Mouse (Mus musculus) c-Kit-positive CD71-positive TER-119-positive erythroid progenitor cells, embryonic 14.5 days (primary cell): ENCODE measurements around the gene Mtss1l.

ENCODE experiments used
- DNase-seq: peaks from one replicate; pipeline ENCODE4 v3.0.0-alpha.2; 2013; ENCODE audit warnings: low spot score

Mtss1l gene

DNA sequence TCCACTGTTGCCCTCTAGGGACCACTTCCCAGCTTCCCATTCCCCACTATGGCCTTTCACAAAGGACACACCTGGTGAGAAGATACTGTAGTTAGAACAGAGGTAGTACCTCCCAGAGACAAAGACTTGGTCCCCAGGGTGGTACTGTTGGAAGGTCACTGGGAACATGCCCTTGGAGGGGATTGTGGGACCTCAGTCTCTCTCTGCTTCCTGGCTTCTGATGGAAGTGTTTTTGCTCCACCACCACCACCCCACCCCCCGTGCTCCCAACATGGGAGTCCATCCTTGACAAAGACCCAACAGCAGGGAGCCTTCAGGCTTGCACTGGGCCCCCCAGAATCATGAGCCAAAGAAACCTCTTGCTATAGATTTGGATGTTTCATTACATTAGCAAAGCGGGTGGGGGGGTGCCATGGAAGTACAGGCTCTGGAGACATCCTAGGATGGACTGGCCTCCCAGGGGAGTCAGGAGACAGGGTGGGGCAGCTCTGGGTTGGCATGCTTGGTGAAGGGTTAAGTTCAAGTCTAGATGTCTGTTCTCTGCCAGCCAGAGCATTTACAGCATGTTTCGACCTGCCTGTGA, 14.9 kb upstream of the Mtss1l start:
- no peak for DNase-seq

DNA sequence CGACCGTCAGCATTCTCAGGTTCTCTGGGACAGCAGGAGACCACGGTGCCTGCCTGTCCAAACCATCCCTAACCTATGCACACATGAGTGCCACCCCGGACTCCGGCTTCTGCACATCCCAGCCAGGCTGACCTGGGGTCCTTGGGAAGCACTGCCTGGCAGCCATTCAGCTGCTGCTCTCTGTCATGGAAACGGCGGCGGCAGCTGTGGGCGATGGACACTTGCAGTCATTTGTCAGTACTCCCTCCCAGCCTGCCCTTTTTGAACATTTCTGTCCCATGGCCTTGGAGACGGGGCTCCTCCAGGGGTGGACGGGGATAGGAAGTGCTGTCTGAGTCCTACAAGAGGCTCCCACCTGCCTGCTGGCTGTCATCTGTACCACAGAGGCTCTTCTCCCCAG, 12.8 kb upstream of the Mtss1l start:
- DNase-seq, result no peak

DNA sequence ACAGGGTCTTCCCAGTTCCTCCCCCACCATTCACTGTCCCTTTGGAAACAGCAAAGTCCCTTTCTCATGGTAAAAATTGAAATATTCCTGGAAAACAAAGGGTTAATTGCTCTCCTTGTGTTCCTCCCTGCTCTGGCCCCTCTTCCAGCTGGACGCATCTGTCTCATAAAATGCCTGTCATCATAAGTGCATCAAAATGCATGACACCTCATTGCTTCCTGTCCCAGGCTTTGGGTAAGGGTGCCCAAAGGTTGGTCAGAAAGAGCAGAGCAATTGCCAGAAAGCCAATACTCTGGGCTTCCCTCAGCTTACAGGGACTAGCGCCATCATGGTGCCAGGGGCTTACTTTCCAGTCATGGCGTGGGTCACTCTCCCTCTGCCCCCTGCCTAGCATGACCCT, 10.7 kb upstream of the Mtss1l start:
- no peak for DNase-seq

DNA sequence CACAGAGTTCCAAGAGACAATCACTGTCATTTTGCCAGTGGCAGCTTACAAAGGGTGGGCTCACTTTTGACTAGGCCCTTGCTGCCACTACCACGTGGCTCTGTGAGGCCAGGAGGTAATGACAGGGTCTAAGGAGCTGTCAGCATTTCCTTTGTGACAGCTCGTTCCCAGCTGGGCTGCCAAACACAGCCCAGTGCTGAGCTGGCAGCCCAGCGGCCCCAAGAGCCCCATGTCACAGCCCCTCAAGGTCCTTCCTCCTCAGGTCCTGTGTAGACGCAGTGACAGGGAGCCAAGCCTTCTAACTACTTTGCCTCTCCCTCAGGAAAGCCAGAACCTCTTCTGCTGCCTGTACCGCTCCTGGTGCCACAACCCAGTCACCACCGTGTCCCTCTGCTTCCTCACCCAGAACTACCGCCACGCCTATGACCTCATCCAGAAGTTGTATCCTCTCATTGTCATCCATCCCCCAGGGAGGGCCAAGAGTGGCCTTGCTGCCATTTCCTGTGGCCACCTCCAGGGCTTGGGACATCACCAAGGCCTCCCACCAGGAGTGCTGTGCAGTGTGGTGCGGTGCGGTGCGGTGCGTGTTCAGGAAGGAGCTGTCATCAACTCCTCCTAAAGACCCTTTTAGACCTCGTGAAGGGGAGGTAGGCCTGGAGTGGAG, 9.9 kb upstream of the Mtss1l start:
- DNase-seq, result no peak

DNA sequence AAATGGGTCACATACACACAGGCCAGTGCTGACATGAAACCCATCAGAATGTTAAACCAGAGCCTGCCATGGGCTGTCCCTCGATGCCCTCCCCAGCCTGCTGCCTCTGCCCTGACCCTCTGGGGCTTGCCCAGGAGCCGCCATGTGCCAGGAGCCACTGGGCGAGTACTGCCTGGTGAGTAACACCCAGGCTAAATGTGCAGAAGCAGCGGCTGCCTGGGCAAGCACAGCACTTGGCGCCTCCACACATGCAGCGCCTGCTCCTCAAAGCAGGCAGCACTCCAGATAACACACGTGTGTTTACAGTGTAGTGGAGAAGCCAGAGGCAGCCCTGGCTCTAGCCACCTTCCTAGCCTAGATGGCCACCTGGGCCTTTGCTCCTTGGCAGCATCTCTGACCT, 8.2 kb upstream of the Mtss1l start:
- no peak for DNase-seq

DNA sequence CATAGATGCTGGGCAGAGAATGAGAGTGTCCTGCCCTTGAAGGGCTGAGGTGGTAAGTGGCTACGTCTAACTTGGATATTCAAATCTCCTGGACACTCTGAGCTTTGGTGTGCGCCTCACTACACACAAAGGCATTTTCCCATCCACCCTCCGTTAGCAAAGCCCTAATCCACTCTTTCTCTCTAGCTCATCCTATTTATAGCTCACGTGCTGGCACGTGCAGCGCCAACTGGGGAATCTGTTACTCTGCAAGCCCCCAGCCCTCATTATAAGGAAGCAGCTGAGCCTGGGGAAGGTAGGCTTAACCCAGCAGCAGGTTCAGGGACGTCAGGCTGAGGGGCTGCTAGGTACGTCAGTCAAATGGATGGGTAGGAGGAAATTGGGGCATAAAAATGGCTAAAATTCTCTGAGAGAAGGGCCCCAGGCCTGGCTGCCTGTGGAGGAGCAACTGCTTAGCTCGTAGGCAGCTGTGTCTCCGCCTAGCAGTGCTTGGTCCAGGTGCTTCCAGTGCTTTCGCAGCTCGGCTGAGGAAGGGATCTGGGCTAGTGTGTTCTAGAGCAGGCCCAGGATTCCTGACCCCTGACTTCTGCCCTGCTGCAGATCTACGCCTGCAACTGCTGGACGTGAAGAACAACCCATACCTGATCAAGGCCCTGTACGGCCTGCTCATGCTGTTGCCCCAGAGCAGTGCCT, 6.3 kb upstream of the Mtss1l start:
- no peak for DNase-seq

DNA sequence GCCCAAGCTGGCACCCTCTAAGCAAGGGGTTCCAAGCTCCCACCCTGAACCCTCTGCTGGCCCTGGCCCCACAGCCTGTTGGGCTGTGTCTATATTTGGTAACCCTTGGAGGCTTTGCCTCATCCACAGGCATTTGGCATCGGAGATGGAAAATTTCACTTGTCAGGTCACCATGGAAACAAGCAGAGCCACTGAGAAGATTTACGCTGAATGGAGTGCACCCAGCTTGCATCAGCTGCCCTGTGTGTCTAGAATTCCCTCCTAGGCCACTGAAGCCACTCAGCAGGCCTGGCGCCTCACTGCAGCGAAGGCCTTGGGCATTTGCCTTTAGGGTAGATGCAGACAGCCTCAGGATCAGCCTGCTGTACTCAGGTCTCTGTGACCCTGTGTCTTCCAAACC, 5.2 kb upstream of the Mtss1l start:
- no peak for DNase-seq

DNA sequence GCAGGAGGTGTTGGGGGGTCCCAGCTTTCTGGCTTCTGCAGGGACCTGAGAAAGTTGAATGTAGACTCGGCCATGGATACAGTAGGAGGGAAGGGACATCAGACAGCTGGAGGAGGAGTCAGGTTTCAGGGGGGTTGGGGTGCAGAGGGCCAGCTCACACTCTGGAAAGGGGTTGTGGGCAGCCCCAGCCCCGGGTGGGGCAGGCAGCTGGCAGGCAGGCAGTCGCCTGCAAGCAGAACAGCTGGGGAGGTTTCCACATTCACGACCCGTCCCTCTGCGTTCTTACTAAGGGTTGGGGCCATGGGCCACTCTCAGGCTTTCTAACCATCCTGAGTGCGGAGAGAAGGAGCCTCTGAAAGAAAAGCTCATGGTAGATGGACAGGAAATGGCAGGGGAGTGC, 4.1 kb upstream of the Mtss1l start:
- no peak for DNase-seq

DNA sequence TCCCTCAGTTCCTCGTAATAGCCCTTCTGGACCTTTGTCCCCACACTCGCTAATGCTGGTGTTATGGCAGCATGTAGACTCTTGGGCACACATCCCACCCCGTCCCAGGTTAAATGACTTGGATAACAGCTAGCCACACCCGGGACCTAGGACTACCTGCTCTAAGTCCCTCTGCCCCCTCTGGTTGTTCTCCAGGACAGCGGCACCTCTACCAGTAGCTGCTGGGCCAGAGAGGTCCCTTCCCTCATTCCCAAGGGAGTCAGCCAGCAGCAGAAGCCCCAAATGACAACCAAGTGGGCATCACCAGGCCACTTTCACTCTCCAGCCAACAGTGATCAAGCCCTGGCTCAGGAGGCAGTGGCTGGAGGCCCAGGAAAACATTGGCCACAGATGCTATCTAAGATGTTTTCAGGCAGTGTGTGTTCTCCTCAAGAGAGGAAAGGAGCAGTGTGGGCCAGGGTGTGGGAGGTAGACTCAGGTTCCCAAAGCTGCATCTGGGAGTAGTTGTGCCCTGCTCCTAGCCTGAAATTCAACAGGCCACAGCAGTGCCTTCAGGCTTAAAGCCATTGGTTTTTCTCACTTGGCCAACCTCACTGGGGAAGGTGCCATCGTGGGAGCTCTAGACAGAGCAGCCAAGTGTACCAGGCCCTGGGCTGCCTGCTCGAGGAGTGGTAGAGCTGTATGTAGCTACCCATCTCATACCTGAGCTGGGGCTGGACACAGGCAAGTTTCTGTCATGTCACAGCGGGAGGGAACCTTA, 2.9 kb upstream of the Mtss1l start:
- DNase-seq, result no peak

DNA sequence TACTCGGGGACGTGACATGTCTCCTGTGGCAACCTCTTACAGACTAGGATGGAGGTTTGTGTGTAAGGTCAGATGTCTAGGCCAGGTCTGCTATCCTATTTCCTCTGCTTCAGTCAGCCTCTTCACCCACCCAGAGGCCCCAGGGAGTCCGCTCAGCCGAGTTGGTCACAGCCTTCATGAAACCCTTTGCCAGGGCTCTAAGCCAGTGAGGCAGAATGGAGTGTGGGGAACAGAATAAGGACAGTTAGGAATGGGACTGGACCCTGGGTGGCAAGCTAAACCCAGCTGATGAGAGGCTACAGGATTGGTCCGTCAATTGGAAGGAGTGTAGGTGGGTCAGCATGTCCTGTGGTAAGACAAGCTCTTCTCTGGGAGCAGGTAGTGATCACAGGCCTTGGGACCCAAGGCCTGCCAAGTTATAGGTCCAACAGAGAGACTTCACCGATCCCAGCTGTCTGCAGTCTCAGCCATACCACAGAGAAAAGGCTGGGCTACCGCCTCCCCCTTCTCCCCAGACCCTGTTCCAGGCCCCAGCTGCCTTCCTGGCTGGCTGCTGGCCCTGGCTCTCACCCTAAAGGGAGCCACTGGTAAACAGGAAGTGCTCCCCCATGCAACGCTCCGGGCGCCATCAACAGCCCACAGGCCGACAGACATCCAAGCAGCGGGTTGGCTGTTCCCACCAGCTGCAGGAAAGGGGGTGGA, 2.2 kb upstream of the Mtss1l start:
- no peak for DNase-seq

DNA sequence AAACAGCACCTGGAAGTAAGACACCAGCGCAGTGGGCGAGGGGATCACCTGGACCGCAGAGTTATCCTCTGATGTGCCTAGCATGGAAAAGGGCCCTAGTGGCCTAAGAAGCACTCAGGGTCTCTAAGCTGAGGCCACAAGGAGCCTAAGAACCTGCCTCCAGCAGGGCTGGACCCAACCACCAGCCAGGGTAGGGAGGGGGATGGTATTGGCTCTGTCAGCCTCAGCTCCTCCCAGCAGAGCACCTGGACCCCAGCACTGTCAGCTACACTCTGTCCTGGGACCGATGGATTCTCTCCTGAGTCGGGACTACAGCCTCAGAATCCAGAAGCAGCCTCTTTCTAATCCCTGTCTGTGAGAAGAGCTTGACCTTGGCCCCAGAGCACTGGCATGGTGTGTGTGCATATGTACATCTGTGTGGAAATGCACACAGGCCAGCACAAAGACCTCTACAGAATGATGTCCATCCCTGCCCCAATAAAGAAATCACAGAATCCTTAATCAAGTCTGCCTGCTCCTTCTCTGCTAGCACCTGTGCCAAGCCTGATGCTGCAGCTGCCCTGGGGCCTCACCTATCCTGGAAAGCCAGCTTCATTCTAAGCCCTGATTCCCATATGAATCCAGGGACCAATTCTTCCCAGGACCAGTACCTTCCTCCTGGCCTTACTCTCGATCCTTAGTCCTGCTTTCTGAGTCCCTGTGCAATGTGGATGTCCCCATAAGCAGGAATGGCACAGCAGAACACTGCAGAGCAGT, 1.2 kb upstream of the Mtss1l start:
- no peak for DNase-seq

DNA sequence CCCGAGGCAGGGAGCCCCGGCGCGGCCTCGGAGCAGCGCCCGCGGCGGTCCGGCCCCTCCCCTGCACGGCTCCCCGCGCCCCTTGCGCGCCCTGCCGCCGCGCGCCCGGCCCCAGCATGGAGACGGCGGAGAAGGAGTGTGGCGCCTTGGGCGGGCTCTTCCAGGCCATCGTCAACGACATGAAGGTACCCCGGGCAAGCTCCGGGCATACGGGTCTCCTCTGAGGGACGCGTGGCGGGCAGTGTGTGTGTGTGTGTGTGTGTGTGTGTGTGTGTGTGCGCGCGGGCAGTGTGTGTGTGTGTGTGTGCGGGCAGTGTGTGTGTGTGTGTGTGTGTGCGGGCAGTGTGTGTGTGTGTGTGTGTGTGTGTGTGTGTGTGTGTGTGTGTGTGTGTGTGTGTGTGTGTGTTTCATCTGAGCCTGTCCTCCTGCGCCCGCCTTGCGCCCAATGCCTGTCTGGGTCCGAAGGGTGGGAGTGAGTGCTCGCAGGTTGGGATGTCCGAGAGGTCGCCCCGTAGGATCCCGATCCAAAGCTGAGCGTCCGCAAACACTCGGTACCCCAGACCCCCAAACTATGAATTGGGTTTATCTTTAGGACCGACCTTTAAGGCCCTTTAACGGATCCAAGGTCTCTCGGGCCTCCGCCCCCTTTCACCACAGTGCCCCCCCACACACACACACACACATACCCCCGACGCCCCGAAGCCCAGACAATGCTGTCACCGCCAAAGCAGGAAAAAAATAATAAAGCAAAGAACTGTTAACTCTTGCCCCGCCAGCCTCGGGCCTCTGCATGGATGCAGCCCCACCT, 534 bp downstream of the Mtss1l start:
- no peak for DNase-seq

DNA sequence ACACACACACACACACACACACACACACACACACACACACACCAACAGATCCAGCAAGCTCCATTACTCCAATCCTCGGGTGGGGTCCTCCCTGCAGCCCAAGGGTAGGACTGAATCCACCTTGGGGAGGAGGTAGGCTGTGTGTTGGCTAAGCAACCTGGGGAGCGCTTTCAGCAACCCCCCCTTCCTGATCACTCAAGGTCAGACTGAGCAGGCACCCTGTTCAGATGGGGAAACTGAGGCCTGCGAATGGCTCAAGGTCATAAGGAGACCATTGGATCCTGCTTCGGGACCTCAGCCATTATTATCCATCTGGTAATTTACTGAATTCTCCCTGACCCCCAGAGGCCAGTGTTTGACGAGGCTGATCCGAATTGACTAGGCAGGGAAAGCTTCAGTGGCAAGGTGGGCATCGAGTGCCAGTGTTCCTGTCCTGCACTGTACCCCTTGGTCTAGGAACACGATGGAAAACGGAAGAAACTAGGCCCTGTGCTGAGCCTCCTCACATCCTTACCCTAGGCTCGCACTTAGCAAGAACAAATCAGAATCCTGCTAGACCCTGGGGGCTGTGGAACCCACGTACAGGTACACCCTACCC, 1.2 kb downstream of the Mtss1l start:
- no peak for DNase-seq

DNA sequence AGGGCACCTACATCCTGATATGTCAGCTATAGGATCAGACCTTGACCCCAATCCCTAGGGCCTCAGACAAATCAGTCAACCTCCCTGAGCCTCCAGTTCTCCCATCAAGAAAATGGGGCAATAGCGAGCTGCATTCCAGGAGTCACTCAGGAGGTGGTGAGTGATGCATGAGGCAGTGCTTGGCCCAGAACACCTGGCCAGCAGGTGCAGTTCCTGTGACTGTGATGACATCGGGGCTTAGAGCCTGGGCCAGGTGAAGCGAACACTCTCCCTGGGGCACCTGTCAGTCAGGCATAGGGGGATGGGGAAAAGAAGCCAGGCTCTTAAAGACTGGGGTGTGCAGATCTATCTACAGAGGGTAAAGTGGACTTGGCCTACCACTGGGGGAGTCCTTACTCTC, 3.2 kb downstream of the Mtss1l start:
- DNase-seq, result no peak

DNA sequence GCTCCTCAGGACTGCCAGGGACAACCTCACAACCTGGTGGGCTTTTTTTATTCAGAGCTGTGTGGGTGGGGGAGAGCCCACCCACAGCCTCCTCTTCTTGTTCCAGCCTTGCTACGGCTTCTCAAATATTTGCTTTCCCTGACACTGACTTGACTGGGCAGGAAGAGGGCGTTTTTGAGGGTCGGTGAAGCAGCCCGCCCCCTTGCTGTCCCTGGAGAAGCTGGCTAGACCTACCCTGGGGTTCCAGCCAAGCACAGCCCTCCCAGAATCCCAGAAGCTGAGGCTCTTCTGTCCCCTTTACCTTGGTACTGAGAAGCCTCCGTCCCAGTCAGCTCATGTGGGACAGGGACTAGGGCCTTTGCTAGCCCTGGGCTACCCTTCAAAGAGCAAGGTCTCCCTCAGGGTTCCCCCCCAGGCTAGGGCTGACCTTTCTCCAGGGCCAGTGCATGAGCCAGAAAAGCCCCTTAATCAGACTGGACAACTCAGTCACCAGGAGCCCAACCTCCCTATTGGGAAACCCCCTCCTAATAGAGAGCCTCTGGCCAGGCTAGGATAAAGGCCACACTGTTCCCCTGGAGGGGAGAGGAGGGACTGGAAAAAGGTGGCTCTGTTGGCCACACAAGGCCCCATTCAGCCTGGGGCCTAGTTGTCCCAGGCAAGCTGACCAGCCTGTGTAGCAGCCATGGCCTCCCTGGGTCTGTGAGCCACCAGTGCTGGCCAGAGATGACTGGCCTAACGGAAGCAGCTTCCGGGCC, 4.0 kb downstream of the Mtss1l start:
- no peak for DNase-seq

DNA sequence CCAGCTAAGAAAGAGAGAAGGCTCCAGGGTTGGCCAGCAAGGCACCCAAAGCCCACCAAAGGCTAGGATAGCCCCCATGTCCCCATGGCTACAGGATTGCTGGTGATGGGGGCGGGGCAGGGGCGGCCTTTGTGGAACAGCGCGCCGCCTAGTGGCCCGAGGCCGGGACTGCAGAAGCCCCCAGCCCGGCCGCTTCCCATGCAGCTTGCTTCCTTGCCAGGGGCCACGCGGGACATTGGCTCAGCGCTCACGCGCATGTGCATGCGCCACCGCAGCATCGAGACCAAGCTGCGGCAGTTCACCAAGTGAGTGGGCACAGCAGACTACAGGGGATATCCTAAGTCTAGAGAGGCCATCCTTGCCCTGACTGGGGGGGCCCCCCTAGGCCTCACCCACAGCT, 5.6 kb downstream of the Mtss1l start:
- DNase-seq, result no peak

DNA sequence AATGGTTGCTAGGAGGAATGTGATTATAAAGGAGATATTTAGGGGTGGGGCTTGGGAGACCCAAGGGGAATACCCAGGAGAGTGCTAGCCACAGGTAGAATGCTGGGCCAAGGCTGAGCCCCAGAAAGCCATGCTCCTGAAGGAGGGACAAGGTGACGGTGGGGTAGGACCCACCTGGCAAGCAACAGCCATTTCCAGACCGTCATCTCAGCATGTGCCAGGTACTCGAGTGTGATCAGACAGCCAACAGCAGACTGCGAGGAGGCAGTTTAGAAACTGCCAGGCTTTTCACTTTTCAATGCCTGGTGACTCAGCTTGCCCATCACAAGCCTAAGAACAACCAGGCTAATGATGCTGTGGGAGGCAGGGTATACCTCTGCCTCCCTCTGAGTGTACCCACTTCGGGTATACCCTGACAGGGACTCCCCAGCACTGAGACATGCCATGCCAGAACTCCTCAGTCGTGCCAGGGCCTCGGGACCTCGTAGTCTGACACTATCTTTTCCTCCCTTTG, 10.1 kb downstream of the Mtss1l start:
- DNase-seq, result no peak

DNA sequence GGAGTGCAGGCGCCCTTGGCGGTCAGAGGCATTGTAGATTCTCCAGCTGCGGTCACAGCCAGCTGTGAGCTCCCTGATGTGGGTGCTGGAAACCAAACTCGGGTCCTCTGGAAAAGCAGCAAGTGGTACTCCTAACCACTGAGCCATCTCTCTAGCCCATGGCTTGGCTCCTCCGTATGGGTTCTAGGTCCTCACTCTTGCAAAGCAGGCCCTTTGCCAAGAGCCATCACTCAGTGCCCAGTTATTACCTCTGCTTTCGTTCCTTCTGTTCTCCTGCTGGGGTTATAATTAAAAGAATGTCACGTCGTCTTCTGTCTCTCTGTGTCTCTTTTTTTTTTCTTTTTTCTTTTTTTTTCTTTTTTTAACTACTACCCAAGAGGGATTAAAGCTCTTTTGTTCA, 11.8 kb downstream of the Mtss1l start:
- no peak for DNase-seq

DNA sequence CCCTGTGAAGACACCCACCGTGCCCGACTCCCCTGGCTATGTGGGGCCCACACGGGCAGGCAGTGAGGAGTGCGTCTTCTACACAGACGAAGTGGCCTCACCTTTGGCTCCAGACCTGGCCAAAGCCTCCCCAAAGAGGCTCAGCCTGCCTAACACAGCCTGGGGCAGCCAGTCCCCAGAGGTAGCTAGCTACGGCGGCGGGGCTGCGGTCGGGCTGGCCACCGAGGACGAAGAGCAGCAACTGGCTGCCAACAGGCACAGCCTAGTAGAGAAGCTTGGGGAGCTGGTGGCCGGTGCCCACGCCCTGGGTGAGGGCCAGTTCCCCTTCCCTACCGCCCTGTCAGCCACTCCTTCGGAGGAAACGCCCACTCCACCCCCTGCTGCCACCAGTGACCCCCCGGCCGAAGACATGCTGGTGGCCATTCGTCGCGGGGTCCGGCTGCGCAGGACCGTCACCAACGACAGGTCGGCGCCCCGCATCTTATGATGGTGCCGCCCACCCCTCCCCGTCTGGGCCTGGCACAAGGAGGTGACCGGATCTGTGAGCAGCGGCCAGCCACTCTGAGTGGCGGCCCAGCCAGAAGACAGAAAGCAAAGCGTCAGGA, 17.4 kb downstream of the Mtss1l start:
- DNase-seq, result no peak
